Mouse (Mus musculus) retina, postnatal 7 days (tissue): ENCODE measurements around the gene Chkb.

Source experiments
- DNase-seq: peaks from one replicate; pipeline ENCODE4 v3.0.0-alpha.2; 2012; ENCODE audit warnings: low read depth, low spot score

Chkb gene

DNA sequence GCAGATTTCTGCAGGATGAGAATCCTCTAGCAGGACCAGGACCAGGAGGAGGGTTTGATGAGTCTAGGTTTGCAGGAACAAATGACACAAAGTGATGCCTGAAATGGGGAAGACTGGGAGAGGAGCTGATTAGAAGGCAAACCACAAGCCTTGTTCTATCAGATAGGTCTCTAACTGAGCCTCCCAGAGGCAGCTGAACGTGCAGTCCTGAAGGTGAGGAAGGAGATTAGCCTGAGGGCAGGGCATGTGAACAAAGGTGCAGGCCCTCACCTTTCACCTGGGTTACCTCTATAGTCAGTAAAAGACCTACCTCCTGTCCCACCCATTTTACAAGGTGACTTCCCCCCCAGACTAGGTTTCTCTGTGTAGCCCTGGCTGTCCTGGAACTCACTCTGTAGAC lies 30.0 kb downstream of the Chkb start:
- no peak for DNase-seq

GRCm38 (mm10) chr15:89398146-89398545 lies 31.6 kb downstream of the Chkb start:
- no peak for DNase-seq

DNA sequence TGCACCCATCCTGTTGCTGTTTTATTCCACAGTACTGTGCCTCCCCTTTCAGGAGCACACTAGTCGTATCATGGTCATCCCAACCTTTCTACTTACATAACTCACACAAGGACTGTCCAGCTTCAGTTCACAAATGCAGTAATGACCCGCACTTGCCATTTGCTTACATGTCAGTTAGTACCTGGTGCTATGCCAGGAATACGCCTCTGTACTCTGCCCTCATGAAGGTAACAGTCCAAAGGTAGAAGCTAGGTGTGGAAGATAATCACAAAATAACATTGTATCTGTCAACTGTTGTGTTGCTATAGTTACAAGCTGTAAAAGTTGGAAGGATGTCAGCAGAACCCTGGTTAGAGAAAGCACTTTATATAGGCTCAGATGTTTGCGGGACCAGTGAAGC lies 32.8 kb downstream of the Chkb start:
- no peak for DNase-seq

GRCm38 (mm10) chr15:89390081-89390480 lies 39.6 kb downstream of the Chkb start:
- no peak for DNase-seq

GRCm38 (mm10) chr15:89387127-89387526 lies 42.6 kb downstream of the Chkb start:
- no peak for DNase-seq

DNA sequence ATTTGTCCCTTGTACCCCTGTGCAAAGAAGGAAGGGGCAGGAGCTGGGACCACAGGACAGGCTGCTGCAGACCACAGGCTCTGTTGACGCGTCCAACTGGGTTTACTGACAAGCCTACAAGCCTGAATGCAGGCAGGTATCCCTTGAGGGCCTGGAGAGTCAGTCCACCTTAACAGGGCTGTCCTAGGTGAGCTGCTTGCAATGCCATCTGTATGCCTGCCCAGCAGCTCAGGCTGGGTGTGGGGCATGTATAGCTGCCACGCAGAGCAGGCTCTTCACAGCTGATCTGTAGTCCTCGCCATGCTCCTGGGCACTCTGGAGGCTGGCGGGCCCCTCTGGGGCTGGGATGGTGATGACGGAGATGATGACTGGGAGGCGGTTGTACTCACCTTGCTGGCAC lies 45.1 kb downstream of the Chkb start, which contains the start of gene Klhdc7b:
Gene Klhdc7b, plus strand, starts transcription at position 301 of the 400 bp plus-strand sequence.
- no peak for DNase-seq

DNA sequence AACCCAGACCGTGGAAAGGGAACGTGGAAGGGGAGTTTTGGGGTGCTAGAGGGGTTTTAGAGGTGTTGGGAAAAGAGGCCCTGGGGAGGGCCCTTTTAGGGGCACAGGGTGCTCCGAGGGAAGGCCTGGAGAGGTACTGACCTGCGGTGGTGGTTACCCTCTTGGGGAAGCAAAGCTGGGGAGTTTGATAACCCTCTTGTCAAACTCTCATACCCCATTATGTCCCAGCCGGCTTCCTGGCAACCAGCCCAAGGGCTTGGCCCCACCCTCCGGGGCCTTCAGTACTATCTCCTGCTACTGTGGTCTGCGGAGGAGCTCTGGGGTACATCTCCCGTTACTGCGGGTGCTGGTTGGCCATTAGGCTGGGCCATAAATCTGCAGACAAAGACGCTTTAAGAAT lies 50.3 kb downstream of the Chkb start:
- no peak for DNase-seq

GRCm38 (mm10) chr15:89378831-89379401 lies 50.8 kb downstream of the Chkb start, which contains the start of gene Odf3b:
Gene Odf3b, minus strand, starts transcription at chr15:89379282.
- DNase-seq = no peak

DNA sequence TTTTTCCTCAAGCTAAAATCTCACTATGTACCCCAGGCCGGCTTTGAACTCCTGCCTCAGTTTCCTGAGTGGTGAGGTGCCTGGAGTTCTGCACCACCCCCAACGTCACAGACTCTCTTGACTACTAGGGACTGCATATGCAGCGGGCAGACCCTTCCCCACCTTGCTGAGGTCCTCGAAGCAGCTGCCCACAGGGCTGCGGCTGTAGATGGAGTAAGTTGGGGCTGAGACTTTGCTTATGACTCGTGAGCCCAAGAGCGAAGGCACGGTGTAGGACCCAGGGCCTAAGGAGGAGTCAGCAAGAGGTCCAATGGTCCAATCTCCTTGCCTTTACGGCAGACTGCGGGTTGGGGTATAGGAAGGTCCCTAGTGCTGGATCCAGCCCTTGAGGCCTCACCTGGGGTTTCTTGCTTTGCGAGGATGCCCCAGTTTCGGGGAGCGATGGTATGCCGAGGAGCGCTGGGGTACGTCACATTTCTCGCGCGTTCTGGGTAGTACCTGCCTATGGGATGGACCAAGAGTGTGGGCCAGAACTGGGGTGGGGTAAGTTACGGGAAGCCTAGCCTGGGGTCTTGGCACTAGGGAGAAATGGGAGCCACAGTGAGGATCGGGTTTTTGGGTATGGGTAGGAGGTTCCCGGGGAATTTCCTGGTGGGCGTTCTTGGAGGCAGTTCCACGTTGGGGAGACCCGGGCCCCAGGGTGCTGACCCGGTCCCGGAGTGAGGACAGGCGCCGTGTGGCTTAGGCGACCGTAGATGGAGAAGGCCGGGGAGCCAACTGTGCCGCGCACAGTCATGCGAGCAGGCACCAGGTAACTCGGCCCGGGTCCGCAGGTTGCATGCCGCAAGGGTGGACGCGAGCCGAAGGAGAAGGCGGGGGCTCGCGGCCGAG lies 51.5 kb downstream of the Chkb start:
- DNase-seq = no peak

DNA sequence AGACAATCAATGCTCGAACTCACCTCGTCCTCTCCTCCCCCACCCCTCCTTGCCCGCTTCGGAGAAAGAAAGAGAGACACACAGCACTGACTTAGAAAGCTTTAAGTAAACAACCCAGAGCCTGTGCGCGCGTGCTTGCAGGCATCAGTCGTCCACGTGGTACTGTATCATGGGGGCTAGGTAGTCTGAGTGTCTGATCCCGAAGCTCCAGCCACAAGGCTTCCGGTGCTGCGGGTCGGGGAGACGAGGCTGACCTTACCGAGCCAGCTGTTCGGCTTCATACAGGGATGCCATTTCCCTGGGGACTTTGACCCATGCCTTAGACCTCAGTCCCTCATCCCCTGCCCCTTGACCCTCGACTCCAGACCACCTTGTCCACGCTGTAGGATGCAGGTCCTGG lies 52.3 kb downstream of the Chkb start:
- no peak for DNase-seq

DNA sequence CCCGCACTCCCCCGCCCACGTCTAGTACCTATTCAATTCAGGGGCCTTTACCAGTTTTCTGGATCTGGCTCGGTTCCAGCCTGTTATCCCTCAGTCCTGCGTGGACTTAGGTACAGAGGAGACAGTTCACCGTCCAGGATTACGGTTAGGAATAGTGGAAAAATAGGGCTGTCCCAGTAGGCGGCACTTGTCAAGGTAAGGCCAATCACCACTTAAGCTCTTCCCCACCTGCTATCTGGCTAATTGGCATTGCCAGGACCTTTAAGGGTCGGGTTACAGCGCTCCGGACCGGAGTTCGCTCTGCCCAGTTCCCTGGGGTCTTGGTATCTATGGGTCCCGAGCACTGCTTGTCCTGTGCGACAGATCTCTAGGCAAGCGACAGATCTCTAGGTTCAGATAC lies 52.8 kb downstream of the Chkb start, which contains the start of gene Tymp:
Gene Tymp, minus strand, starts transcription at position 83 of the 400 bp plus-strand sequence.
- DNase-seq = no peak
